Mouse (Mus musculus) NIH3T3 (cell line): ENCODE data around the gene Mrpl51.

ENCODE experiments used
- DNase-seq: peaks from one replicate; pipeline ENCODE4 v3.0.0-alpha.2; 2012; ENCODE audit warnings: low read depth

Mrpl51 gene

GRCm38 (mm10) chr6:125192016-125192714 lies 564 bp downstream of the Mrpl51 start:
- peak; percentile 94 for DNase-seq

GRCm38 (mm10) chr6:125192841-125193240 lies 1.2 kb downstream of the Mrpl51 start:
- DNase-seq: peak; percentile 24

DNA sequence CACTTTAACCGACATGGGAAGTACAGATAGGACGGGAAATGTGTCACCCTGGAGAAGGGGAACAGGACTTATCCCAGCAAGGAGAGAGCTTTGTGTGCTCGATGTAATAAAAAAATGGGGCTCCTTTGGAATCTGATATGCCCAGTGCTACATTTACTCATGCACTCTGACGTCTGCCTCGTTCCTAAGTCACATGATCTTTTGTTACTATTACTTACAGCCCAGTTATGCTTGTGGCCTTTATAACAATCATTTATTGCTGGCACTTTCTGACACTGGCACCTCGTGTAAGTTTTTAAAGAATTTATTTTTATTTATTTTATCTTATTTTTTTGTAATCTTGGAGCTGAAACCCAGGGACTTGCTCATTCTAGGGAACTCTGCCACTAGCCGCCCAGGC lies 1.8 kb downstream of the Mrpl51 start:
- peak; percentile 49 for DNase-seq

DNA sequence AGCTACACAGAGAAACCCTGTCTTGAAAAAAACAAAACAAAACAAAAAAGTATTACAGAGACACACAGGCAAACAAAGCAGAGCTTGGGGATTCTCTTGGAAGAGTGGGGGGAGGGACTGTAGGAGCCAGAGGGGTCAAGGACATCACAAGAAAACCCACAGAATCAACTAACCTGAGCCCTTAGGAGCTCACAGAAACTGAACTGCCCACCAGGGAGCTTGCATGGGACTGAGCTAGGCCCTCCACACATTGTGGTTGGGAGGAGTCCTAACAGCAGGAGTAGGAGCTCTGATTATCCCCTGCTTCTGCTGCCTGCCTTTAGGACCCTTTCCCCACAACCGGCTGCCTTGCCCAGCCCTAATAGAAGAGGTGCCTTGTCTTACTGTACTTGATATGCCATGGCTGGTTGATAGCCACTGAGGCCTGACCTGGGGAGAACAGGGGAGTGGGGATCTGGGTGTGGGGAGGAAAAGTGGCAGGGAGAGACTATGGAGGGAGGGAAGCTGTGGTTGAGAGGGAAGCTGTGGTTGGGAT lies 4.0 kb downstream of the Mrpl51 start:
- no peak for DNase-seq

DNA sequence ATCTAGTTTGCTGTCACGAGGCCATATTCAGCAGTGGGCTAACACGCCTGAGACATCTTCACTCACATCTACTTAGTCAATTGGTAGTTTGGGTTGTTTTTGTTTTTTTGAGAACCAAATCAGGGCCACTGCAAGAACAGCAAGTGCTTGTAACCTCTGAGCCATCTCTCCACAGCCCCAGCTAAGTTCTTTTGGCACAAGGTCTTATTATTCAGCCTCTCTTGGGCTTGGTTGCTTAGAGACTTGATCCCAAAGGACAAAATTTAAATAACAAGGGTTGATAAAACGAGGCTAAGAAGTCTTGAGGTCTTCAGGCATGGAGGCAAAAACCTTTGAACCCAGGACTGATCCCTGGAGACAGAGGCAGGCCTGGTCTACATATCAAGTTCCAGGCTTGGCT lies 4.7 kb downstream of the Mrpl51 start:
- DNase-seq: no peak

GRCm38 (mm10) chr6:125197166-125197565 lies 5.6 kb downstream of the Mrpl51 start:
- DNase-seq: peak; percentile 24

DNA sequence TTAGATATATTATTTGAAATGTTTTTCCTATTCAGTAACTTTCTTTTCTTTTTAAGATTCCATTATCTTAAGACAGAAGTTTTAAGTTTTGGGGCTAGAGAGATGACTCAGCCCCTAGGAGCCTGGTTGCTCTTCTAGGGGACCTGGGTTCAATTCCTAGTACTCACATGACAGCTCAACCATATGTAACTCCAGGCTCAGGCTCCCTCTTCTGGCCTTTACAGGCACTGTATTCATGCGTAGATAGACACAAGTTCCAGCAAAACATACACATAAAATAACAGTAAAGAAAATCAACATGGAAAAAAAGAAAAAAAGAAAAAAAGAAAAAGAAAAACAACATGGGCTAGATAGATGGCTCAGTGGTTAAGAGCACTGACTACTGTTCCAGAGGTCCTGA lies 18.8 kb downstream of the Mrpl51 start:
- peak; percentile 20 for DNase-seq

- DNase-seq: no peak
These were observed 21.0 kb downstream of the Mrpl51 start for GRCm38 (mm10) chr6:125212621-125213020.

- DNase-seq: no peak
These were observed 21.5 kb downstream of the Mrpl51 start for GRCm38 (mm10) chr6:125213129-125213528.

- no peak for DNase-seq
These were observed 22.1 kb downstream of the Mrpl51 start for GRCm38 (mm10) chr6:125213715-125214114.

DNA sequence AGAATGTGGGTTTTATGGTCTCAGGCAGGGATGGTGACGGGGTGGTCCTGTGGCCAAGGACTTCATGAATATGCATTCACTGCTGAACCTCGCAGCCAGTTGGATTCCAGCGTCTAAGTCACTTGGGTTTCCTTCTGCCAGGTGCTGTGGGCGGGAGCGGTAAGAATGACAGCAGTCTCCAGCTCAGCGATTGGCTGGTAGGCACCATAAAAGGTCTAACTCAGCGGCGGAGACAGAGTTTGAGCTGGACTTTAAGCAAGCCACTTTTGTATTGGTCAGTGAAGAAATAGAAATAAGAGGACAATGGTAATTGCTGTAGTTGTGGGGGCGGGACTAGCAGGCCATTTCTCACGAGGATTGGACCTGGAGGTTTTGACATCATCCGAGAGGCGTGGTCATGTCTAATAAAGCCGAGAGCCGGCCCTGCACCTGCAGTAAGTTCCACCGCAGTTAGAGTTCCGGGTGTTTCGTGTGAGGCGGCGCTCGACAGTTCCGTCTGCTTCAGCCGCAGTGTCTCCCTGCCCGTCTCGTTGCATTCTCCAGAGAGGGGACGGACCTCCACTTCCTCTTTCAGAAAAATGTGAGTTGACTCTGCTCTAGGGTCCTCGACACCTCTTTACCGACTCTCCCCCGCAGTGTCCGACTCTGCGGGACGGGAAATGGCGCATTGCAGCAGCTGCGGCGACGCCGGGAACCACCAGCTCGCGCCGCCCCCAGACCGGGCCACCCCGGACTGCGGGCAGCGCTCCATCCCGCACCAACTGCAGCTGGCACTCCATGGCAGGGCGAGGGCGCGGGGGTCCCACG lies 23.8 kb downstream of the Mrpl51 start, which contains the start of gene Vamp1:
TSS of gene Vamp1 (plus strand) at position 404 of the 807 bp plus-strand sequence.
- peak; percentile 96 for DNase-seq

DNA sequence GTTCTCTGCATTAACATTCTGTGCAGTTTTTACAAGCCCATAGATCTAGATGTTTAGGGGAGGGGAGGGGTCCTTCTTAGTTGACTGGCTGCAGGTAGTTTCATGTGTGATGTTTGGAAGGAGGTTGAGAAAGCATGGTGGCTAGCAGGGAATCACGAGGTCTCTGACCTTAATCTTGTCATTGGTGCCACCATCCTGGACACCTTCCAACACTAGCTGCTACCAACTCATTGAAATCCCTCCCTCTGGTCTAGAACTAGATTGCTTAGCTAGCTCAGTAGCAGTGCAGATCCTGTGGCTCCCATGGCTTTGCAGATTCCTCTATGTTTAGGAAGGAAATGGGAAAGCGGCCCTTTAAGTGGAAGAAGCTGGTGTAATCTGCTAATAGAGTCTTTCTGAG lies 25.3 kb downstream of the Mrpl51 start:
- DNase-seq: no peak

DNA sequence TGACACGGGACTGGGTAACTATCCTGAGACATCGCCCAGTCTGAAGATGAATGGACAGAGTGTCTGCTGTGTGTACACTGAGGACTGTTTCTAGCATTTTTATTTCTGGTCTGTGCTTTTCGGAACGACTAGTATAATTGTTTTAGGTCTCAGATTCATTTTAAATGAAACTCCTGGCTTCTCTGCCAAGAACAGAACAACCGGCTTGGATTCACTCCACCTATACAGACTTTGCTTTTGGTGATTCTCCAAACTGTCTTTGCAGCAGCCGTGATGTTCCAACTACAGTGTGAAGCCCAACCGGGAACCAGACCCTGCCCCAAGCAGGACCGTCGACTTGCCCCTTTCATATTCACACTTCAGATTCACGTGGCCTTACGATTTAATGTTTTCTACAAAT lies 26.3 kb downstream of the Mrpl51 start:
- no peak for DNase-seq

- peak; percentile 89 for DNase-seq
These were observed 27.4 kb downstream of the Mrpl51 start for GRCm38 (mm10) chr6:125218963-125219362.

- DNase-seq: no peak
These were observed 29.6 kb downstream of the Mrpl51 start for GRCm38 (mm10) chr6:125221115-125221745.

- DNase-seq: no peak
These were observed 30.5 kb downstream of the Mrpl51 start for GRCm38 (mm10) chr6:125222146-125222545.

DNA sequence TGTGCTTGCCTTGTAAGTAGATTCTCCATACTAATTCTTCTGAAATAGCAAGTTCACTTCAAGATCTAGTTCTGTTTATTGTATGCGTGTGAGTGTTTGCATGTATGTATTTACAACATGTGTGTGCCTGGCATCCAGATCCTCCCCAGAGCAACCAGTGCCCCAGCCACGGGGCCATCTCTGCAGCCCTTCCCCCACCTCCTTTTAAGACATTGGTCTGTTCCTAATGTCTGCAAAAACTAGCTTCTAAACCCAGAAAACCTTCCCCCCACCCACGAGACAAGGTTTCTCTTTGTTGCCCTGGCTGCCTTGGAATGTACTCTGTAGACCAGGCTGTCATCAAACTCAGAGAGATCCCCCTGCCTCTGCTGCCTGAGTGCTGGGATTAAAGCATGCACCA lies 31.0 kb downstream of the Mrpl51 start:
- no peak for DNase-seq

- DNase-seq: peak; percentile 57
These were observed 34.0 kb downstream of the Mrpl51 start for GRCm38 (mm10) chr6:125225518-125226115.

- DNase-seq: no peak
These were observed 39.0 kb downstream of the Mrpl51 start for GRCm38 (mm10) chr6:125230571-125230970.

DNA sequence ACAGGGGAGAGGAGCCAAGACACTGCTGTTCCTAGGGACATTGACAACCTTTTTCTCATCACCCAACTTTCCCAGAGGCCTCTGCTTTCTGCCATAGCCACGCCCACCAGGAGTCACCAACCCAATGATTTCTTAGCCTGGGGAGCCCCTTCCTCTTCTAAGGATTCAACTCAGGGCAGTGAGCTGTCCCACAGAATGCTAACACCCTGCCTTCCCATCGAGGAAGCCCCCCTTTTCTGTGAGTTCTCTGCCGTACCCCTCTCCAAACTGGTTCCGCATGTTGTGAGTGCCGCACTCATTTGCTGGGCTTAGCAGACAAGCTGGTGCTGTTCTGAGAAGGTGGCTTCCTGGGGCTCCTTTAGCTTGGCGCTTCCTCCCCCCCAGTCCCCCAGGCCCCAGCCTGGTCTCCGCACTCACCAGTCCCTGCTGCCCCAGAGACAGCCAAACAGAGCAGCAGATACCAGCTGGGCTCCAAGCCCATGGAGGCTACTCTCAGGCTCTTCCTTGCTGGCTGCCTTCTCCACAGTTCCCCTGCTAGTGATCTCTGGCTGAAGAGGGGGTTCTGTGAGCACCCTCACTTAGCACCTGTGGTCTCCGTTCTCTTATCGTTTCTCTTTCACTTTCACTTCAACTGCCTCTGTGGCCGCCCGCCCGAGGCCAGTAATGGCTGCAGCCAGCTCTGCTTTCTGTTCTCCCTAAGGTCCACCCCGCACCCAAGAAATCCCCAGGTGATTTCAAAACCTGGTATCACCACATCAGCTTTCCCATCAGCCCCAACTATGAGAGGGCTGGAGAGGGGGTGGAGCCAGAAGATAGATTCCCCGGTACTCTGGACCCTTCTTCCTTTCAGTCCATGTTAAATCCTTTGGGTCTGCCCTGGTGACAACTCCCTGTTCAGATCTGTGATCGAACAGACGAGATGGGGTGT lies 39.8 kb downstream of the Mrpl51 start, which contains the start of gene Tapbpl:
TSS of gene Tapbpl (minus strand) at position 744 of the 928 bp plus-strand sequence.
- peak; percentile 74 for DNase-seq

DNA sequence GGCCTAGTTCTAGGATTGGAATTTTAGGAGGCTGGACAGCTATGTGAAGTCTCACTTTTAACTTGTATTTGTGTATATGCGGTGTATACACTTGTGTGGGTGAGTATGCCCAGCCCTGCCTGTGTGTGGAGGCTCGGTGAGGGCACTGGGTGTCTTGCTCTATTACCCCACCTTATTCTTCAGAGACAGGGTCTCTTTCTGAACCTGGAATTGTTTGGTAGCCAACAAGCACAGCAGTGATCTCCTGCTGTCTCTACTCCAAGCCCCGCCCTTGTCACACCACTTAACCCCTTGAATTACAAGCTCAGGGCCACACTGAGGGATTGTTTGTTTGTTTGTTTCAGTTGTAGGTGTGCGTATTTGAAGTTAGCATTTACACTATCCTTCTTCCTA lies 40.4 kb downstream of the Mrpl51 start:
- no peak for DNase-seq
